Mouse (Mus musculus) lung, postnatal 0 days (tissue): ENCODE measurements around the gene Baiap2l1.

Experiments
- CTCF ChIP-seq: IDR thresholded peaks from 2 replicates; pipeline ENCODE4 v1.5.1; 2016; ENCODE audit warnings: antibody characterized with exemption, mild to moderate bottlenecking
- EP300 ChIP-seq: IDR thresholded peaks from 2 replicates; pipeline ENCODE4 v1.6.1; 2016; ENCODE audit warnings: antibody characterized with exemption, mild to moderate bottlenecking, control low read depth

DNA sequence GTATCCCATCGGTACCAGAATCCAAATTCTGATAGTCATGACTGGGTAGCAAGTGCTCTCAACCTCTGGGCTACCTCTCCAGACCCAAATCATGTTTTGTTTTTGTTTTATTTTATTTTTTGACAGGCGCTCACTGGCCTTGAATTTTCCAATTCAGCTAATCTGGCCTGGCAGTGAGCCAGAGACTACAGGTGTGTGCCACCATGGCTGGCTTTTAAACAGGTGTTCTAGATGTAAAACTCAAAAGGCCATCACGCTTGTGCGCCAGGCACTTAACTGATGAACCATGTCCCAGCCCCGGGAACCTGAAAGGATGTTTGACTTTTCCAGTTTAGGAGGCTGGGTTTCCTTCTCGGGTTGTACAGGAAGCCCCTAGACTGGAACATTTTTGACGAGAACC, 111.2 kb downstream of the Baiap2l1 start:
- TF ChIP-seq CTCF (no peak), EP300 (no peak)
